Mouse (Mus musculus) lung, postnatal 36 days (tissue): ENCODE measurements around the gene Tigd4.
"Not testable (repeated sequence)": the region's sequence is repeated elsewhere in the genome, so short reads cannot be mapped to it uniquely, and the experiment has no call there.

ENCODE experiments used
- DNase-seq: peaks from one replicate; pipeline ENCODE4 v3.0.0; 2022; ENCODE audit warnings: mixed read lengths

Tigd4 gene

DNA sequence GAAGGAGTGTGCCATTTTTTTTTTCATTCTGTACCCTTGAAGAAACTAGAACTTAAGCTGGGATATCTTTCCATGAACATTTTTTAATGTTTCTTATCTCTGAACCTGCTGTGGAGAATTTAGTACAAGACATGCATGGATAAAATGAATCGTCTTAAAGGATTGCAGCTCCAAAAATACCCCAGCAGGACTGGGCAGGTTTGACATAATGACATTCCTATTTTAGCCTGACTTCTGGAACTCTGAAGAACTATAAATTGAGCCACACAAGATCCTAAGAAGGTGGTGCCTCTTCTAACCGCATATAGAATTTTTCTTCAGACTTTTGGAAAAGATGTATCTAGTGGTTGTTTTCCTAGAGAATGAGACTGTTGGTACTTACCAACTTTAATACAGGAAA lies at the start of gene Tigd4:
Tigd4 (plus strand) TSS at position 301 of the 400 bp plus-strand sequence.
- DNase-seq, result no peak

- DNase-seq, result peak; percentile 26
Observed at GRCm38 (mm10) chr3:84547177-84547576, 46.2 kb upstream of the Tigd4 start.

GRCm38 (mm10) chr3:84555780-84556179 lies 37.6 kb upstream of the Tigd4 start:
- no peak for DNase-seq

DNA sequence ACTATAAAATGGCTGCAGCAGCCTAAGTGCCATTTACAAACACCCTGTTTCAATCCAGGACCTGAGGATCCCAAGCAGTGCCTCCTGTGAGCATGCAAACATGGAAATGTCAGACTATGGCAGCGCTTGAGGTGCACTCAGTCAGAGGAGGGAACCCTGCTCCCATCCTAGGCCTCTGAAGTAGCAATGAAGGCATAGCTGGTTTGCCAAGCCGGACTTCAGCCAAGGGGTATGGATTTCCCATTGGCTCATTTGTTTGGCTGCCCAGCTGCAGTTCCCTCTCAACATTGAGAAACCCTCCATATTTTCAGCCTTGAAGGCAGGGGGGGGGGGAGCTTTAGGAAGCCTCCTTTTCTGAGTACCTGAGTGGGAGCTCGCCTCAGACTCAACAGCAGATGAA lies 35.1 kb upstream of the Tigd4 start:
- no peak for DNase-seq

- not testable (repeated sequence) for DNase-seq
Observed at GRCm38 (mm10) chr3:84562911-84563310, 30.5 kb upstream of the Tigd4 start.

- no peak for DNase-seq
Observed at GRCm38 (mm10) chr3:84563415-84563814, 30.0 kb upstream of the Tigd4 start.

DNA sequence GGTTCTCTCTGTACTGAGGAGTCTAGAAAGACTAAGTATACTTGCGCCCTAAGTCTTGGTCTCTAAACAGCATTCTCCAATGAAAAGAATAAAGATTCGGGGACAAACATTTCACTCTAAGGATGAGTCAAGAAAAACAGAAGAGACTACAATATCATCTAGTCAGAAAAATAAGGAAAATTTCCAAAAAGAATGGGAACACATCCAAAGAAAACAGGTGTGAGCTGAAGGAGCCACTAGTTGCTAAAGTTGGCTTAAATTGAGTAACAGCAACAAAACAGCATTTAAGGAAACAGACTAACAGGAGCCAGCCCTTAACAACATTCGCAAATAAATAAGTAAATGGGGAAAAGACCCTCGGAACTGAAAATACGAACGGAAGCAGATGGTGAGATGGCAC lies 24.8 kb upstream of the Tigd4 start:
- DNase-seq, result no peak

- no peak for DNase-seq
Observed at GRCm38 (mm10) chr3:84569587-84569986, 23.8 kb upstream of the Tigd4 start.

DNA sequence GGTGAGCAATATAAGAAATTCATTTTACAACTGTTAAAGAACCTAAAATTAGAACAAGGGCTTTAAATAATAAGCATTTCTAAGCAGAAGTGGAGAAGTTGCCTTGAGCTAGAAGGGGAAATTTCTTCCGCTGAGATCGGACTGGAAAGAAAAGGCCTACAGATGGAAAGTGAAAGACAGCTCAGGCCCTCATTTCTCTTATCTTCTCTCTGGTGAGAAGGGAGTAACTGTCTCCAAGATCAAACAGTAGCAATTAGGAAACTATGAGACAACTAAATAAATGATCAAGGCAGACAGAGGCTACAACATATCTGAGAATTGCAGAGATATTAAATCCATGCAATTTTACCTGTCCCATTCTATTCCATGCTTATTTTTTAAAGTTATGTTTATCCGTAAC lies 22.9 kb upstream of the Tigd4 start:
- DNase-seq, result no peak

- DNase-seq, result no peak
Observed at GRCm38 (mm10) chr3:84580716-84581115, 12.7 kb upstream of the Tigd4 start.

- no peak for DNase-seq
Observed at GRCm38 (mm10) chr3:84581696-84582022, 11.7 kb upstream of the Tigd4 start.

- DNase-seq, result peak; percentile 98
Observed at GRCm38 (mm10) chr3:84582023-84582912, 11.1 kb upstream of the Tigd4 start, which contains the start of gene Arfip1. Gene Arfip1 (minus strand): TSS chr3:84582625.

DNA sequence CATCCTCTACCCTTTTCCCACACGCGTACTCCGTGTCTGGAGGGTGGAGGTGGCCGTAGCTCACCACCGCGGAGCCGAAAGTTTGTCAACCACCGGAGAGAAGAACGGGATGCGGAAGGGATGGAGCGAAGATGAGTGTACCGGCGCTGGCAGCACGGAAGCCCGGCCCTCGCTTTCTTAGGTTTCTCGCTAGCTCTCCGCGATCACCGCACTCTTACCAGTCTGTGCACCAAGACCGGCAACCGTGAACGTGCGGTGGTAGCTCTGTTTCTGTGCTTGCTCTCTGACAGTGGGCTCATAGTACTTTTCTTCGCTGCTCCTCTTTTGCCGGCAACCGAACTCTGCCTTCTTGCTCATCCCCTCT lies 10.5 kb upstream of the Tigd4 start:
- no peak for DNase-seq

DNA sequence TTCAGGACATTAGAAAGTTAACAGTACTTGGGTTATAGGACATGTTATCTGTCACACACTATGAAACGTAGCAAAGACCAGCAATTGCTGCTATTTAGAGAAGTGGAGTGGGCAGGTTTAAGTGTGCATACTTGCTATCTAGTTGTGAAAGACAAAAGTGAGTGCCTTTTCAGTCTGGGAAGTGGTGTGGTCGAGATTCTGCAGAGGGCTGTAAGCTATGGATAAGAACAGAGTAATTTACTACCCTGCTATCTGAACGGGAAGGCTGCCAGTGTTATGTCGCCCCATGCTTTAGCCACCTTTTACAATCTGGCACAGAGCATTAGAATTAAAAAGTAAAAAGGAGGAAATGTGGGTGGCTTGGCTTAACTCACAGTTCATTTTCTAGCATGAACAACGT lies 6.6 kb upstream of the Tigd4 start:
- no peak for DNase-seq

GRCm38 (mm10) chr3:84594894-84595676 lies 1.7 kb downstream of the Tigd4 start:
- no peak for DNase-seq

- no peak for DNase-seq
Observed at GRCm38 (mm10) chr3:84595677-84596234, 2.4 kb downstream of the Tigd4 start.

DNA sequence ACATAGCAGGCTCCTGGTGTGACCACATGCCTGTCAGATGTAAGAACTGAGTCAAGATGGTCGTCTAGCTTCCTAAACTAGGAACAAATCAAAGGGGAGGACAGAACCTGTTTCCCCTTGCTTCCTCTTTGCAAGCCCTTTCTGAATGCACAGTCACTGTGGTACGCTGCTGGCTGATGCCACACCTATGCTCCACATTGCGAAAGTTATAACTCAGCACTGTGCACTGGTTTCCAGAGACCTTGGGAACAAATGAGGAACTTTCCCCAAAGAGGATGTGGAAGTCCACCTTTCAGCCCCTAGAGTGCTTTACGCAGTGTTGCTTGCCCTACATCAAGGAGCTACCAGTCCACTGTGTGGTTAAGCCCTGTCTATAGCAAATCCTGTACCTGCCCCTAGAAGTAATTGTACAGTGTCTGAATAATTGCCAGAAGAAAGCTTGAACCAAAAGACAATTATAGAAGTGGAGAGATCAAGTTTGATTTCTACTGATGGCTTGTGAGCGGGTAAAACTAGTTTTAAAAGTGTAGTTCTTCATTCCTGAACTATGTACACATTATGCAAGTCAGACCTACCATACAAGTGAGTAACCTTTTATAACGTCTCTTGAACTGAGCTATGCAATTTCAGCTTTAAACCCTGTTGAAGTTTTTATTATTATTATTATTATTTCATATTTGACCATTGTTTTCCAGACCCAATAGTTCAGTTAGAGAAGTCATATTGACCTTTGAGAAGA lies 4.8 kb downstream of the Tigd4 start:
- peak; percentile 82 for DNase-seq

DNA sequence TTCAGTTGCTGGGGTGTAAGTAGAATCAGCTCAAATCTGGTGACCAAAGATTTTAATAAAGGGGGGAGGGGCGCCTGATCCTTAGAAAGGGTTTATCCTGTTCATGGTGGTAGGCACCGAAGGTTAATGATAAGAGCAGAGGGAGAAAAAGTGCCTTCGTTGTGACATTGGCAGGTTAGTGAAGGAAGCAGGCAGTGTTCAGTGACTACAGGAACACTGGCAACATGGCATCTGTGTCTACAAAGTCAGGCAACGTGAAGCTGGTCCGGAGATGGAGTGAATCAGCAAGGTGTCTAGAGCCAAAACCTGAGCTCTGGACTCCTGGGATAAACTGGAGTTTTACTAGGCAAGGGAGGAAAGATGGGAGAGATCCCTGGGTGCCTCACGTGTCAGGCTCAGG lies 5.4 kb downstream of the Tigd4 start:
- DNase-seq, result no peak

- peak; percentile 50 for DNase-seq
Observed at GRCm38 (mm10) chr3:84601870-84602495, 8.6 kb downstream of the Tigd4 start.

- no peak for DNase-seq
Observed at GRCm38 (mm10) chr3:84602759-84603158, 9.4 kb downstream of the Tigd4 start.

- DNase-seq, result no peak
Observed at GRCm38 (mm10) chr3:84603212-84603611, 9.8 kb downstream of the Tigd4 start.

DNA sequence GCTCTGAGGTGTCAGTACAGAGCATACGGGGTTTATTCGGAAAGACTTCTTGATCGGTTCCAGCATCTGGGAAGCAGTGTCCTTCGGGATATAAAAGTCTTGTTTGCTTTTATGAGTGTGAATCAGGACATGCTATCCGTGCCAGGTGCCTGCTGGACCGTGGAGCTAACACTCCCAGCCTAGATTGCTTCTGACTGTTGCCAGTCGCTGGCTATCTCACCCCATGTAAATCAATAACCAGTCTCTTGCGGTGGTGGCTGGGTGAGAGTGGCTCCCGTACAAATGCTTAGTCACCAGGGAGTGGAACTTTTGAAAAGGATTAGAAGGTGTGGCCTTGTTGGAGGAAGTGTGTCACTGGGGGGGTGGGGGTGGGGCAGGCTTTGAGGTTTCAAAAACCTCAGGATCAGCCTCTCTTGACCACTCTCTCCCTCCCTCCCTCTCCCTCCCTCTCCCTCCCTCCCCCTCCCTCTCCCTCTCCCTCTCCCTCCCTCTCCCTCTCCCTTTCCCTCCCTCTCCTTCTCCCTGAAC lies 16.9 kb downstream of the Tigd4 start:
- DNase-seq, result no peak
